Mouse (Mus musculus) fat pad, adult 2 months (tissue): Measurements from ENCODE around the gene Vsig8.

ENCODE experiments used
- DNase-seq: peaks from one replicate; pipeline ENCODE4 v3.0.0-alpha.2; 2011; ENCODE audit warnings: low read depth, low spot score; ENCODE audit errors: extremely low read depth

Gene Vsig8

DNA sequence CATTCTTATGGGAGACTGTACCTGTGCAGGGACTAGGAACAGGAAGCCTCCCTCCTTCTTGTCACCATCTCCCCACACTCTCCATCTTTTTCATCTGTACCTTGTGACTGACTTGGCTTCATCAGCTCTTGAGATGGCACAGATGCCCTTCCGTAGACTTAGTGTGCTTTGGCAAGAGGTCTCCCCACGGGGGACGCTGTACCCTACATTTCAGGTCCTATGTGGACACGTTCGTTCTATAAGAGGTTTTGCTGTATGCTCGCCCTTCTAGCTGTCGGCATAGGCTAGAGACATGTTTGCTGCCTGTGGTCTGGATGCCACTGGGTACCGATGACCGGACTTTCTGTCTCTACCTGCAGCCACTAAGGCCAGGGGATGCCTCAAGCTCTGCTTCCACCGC, 28.3 kb upstream of the Vsig8 start:
- no peak for DNase-seq

DNA sequence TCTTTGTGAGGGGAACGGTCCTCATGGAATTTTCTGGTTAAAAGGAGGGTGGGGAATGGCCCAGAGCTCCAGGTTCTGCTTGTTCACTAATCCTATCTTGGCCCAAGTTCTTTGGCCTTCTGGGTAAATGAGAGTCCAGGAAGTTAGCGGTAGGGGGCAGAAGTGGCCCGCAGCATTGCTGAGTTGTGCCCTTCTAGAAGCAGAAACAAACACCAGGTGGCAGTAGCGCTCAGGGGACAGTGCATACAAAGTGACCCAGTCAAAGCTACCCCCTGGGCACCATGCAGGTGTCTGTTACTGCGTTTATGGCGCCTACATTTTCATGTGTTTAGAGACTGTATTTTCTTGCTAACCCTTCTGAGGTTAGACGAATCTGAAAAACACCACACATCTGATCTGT, 27.0 kb upstream of the Vsig8 start:
- no peak for DNase-seq

DNA sequence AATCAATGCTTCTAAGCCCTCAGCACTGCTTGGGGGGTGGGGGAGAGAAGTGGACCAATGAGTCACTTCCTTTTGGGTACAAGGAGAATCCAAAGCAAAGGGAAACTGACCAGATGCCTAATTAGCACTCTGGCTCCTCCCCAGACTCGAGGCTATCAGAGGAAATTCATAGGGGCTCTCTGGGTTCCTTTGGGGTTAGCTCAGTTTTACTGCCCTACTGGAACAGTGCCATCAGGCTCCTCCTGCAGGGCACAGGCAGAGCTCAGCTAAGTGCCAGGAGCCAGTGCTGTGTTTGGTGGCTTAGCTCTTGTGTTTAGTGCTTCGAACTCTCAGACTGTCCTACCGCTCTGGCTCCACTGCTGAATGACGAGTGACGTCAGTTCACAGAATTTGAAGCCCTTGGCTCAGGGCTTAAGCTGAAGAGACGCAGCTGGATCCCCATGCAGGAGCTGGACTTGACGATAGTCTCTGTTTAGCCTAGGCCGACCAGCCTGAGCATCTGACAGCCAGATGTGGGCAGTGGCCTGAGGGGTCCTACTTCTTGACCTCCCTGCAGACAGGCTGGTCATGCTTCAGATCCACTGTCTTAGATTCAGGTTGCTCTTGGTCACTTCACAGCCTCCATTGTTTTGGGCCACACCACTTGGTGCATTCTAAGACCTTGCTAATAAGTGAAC, 25.1 kb upstream of the Vsig8 start:
- no peak for DNase-seq

DNA sequence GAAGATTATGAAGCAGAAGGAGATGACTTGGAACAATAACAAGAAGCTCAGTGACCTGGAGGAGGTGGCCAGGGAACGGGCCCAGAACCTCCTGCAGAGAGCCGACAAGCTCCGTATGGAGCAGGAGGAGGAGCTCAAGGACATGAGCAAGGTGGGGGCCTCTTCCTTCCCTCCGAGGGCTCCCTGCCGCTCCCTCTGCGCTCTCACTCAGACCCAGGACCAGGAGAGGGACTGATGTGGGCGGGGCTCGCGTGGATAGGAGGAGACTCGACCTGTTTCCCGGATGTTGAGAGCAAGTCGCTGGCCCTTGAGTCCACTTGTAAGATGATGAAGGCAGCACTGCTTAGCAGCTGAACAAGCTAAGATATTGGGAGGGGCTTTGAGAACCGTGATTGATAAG, 23.2 kb upstream of the Vsig8 start:
- DNase-seq = no peak

DNA sequence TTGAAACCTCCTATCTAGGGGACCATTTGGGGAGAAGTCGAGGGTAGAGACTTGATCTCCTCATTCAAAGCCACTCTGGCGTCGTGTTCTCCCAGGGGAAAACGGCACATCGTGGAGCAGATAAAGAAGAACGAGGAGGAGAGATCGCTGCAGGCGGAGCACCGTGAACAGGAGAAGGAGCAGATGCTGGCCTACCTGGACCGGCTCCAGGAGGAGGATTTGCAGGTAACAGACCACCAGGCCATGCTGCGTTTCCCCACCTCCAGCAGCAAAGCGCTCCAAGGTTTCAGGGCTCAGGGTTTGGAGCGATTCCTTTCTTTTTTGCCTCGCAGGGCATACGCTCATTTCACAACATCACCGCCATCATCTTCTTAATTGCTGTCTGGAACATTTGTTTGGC, 20.6 kb upstream of the Vsig8 start:
- no peak for DNase-seq

DNA sequence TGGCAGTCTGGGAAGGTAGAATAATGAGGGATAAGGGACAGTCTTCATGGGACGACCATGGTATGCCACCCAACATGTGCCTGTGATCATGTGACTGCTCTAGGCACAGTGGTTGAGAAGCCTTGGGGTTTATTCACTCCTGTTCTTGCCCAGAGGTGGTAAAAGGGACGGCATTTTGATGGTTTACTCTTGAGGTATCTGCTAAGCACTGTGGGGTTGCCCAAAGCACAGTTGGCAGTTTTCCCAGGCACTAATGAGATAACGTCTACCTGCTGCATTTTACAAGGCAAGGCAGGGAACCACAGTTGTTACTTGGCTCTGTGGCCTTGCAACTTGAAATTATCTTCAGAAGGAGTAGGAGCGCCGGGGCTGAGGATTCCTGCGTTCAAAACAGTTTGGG, 15.9 kb upstream of the Vsig8 start:
- DNase-seq = no peak

DNA sequence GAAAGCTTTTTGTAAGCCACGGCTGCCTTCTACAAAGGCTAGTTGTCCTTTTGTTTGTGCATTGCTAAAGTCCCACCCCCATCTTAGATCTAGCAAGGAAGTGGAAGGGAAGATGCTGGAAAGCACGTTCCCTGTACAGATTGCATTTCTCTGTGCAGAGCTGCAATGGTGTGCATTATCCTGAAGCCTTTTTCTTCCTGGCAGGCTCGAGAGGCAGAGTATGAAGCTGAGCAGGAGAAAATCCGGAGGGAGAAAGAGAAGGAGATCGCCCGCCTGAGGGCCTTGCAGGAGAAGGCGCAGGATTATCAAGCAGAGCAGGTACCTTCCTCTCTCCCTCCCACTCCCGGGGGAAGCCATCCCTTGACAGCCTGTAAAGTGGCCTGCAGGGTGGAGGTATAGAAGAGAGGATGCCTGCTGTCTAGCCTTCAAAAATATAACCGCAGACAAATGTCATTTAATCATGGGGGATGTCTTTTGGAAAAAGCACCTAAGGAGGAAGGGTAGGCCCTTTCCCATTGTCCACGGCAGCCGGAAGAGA, 15.4 kb upstream of the Vsig8 start:
- DNase-seq = no peak

DNA sequence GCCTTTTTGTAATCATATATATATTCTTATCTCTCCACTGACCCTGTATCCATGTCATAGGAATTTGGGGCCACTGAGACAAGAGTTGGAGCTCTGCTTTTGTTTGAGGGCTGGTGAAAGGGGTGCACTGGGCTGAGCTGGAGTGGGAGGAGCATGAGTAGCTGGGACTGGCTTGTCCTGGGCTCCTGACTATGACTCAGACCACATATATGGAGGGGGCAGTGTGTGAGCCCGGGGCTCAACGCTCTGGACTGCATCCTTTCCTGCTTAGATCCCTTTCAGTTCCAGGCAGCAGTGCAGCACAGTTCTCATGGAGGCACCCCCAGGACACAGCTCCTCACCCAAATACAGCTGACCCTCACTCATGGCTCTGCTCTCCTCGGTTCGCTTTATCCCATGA, 9.7 kb upstream of the Vsig8 start:
- no peak for DNase-seq

DNA sequence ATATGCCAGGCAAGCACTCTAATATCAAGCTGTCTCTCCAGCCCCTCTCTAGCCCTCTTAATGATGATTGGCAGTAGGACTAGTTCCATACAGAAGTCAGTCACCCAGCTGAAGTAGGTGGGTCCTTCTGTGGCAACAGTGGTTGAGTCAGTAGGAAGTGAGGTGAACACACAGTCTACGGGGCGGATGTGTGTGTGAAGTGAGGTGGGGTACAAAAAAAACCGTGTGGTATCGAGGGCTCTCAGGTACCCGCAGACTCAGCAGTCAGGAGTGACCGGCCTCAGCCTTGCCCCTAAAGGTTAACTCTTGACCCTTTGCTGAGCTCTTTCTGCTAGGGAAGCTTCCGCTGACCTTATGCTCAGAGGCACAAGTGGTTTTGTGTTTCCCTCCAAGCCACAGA, 7.2 kb upstream of the Vsig8 start:
- DNase-seq = no peak

DNA sequence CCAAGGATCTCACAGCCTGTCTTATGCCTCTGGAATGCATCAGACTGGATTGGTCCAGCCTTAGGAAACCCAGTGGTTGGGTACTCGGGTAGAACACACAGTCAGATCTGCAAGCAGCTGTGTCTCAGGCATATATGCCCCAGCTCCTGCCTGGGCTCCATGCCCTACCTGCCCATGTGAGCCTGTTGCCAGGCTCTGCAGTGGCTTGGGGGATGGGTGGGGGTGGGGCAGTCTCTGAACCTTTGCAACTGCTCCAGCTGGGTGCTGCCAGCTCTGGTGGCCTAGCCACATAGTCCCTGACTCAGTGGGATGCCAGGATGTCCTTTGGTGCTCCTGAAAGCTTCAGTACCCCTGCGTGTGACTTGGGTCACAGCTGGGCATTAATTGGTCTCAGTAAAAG, 6.4 kb upstream of the Vsig8 start:
- no peak for DNase-seq

DNA sequence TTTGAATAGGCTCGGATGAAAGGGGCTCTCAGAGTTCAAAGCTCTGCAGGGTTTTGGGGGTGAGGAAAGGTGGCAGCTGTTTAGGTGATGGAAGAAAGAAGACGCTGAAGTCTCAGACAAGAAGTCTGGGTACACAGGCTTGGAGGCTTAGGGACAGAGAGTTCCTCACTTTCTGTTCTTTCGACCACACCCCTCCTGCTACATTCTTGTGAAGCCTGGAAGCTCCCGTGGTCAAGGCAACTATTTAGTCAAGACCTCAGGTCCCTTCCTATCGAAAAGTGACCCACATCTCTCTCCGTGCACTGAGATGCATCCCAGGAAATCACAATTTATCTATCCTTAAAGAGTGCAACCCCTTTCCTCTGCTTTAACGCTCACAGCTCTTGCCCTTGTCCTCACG, 6.0 kb upstream of the Vsig8 start:
- DNase-seq = no peak

DNA sequence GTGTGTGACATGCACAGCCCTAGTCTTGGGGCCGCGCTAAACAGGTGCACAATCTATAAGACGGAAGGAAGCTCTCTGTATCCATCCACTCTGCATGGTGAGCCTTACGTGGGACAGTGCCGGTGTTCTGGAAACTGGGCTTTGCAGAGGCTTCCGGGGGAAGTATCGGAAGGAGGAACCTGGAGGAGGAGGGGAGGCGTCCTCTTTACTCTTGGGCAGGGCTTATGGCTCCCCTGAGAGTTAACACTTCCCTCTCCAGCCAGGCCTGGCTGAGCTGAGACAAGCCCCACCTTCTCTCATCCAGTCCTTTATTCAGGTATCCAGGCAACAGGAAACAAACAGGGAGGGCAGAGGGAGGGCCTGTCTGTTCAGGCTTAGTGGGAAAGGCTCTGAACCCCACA, 5.2 kb upstream of the Vsig8 start:
- no peak for DNase-seq

DNA sequence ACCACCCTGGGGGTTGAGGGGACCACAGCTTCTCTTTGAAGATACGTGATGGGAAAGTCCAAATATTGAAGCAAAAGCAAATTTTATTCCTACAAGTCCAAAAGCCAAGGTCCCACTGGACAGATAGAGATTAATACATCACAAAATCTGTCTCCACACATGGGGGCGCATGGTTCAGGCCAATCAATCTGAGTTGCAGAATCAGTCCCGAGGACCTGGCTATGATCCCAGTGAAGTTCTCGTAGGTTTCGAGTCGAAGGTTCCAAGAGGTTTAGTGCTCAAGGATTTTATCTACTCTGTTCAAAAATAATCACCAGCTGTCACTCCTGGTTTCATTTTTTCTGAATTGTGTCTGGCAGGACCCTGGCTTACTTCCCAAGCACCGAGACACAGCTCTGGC, 4.7 kb upstream of the Vsig8 start:
- DNase-seq = no peak

DNA sequence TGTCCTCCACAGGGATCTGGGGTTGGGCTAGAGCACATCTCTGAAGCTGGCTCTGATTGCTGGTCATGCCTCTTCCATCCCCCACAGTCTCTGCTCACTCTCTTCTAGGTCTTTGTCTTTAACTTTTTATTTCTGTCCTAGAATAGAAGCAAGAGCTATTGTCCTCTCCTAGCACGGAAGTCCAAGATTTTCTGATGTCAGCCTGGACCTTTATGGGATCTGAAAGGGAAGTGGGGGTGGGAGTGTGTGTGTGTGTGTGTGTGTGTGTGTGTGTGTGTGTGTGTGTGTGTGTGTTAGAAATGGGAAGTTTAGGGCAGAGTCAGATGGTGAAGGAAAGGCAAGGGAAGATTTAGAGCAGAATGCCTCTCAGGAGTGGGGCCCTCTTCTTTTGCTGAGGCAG, 3.1 kb upstream of the Vsig8 start:
- DNase-seq = no peak

DNA sequence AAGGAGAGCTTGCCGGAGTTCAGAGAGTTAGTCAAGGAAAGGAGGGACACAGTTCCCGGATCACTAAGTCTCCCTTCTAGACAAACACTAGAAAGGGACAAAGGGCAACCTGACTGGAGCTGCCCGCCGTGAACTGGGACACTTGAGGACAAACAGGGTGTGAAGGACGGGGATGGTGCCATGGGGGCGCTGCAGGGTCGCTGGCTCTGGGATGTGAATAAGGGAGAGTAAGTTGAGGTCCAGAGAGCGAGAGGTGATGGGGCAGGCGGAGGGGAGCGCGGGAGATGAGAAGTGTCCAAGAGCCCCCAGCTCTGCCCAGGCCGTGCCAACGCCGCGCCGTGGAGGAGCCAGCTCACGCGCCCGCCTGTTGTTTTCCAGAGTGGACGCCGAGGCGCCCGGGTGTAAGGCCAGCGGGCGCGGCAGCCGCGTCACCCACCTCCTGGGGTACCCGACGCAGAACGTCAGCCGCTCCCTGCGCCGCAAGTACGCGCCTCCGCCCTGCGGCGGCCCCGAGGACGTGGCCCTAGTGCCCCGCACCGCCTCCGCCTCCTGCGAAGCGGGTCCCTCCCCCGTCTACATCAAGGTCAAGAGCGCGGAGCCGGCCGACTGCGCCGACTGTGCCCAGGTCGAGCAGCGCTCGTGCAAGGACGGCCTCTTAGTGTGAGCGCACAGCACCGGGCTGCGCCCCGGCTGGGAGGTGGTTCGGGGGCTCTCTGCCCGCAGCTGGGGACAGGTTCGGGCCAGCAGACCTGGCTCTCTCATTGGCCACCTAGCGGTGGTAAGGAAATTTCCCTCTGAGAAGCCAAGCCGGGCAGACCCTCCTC, 7.1 kb downstream of the Vsig8 start:
- no peak for DNase-seq

DNA sequence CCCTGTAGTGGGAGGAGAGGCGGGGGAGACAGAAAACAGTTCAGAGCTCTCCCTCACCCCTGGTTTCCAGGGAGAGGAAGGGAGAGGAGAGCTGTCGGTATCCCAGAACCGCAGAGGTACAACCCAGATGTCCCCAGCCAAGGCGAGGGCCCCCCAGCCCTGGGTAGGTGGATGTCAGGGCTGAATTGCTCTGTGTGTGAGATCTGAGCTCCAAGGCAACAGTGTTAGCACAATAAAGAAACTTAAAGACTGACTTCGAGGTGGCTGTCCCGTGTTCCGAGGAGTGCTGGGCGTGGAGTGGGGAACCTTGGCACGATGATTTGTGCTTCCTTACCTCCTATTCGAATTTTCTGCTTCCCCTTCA, 7.7 kb downstream of the Vsig8 start:
- DNase-seq = no peak

DNA sequence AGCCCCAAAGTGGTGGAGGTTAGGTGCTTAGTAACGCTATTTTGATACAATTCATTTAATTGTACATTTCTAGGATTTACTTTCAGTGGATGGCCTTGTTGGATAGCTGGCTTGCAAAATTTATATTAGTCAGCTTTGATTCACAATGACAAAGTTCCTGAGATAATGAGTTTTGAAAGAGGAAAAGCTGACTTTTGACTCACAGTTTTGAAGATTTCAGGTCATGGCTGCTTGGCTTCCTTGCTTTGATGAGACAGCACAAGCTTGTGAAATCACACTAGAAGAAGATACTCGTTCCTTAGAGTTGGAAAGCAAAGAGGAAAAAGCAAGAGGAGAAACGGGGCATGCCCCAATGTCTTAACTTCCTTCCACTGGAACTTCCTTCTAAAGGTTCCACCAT, 10.4 kb downstream of the Vsig8 start:
- DNase-seq = no peak

DNA sequence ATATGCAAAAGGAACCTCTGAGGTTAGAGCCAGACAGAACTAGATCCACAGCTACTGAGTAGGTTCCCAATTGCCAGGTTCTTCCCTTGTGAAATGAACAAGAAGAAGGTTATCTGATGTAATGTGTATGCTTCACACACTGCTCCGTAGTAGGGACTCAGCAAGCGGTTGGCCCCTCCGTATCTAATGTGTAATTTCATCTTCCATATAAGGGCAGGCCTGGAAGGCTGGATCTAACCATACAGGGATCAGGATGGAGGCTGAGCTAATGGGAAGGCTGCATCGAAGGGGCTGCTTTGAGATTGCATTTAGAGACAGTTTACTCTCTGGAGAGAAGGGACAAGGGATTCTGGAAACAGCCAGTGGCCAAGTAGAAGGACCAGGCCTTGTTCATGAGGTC, 12.0 kb downstream of the Vsig8 start:
- no peak for DNase-seq

DNA sequence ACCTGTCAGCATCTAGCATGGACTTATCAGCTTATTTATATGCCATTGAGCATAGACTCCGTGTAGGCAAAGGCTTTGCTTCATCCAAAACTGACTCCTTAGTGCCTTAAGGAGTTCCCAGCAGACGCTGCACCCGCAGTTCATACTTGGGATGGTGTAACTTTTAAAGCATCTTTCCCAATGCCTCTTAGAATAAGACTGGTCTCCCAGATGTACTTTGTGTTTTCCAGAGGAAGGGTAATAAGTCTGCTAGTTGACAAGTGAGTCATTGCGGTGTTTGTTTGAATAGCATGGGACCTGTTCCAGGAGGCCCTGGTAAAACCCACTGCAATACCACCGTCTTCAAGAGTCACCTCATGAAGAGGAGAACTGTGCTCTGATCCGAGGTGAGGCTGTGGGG, 24.4 kb downstream of the Vsig8 start:
- no peak for DNase-seq

DNA sequence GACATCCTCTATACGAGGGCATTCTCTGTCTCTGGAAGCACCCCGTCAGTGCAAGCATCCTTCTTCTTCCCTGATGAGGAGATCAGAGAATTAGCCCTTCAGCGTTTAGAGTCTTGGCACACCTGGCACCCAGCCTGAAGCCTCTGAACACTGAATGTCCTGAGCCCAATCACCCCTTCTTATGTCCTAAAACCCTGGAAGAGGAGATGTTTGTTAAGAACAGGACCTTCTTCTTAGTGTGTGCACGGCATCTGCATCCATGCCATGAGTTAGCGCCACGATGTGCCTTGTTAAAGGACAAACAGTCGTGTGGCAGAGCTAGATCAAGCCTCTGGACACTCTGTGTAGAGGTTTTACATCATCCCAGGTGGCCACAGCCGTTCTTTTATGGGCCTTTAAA, 26.7 kb downstream of the Vsig8 start:
- DNase-seq = no peak

DNA sequence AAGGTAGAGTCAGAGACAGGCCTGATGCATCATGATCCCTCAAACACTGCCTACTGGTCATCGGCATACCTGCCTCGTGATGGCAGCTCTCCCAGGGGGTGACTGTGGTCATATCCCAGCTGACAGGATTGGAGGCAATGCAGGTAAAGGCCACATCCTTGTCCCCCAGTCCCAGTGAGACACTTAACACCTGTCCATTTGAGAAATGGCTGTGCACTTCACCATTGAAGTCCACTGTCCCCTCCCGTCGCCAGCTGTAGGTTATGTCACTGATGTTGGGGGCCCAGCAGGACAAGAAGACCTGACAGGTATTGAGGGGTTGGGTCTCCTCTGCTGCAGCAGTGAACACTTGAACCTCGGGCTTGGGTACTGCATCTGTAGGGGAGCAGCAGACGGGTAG, 28.5 kb downstream of the Vsig8 start:
- DNase-seq = no peak

DNA sequence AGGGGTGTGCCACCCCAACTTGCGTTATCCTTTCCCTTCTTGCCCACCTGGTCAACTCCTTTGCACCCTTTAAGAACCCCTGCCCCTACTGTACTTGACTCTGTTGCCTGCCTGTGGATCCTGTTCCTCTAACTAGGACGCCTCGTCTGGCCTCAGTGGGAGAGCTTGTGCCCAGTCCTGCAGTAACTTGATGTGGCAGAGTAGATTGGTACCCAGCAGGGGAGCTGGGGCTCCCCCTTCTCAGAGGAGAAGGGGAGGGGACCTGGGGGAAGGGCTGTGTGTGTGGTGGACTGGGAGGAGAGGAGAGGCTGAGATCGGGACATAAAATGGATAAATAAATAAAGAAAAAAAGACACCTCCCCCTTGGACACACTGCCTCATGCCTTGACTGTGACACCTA, 29.3 kb downstream of the Vsig8 start:
- DNase-seq = no peak
